Mouse (Mus musculus) liver, postnatal 0 days (tissue): ENCODE data around the gene Rasgrf1. TPM values are rescaled to one million over a fixed set of nuclear protein-coding genes. Genes with fewer than 3 reads are reported as not detected.

Experiments
- ATAC-seq: fragments of 200-750 bp; cut with Nextera tagmentation; 2 replicates; pipeline ENCODE4 v1.8.0; 2017; ENCODE audit warnings: mild to moderate bottlenecking, moderate library complexity
- DNase-seq: peaks from one replicate; pipeline ENCODE4 v3.0.0-alpha.2; 2016
- H3K27ac ChIP-seq: fragments of 300-500 bp; sonication (generic); 2 replicates; pipeline ENCODE4 v1.5.1; 2014; ENCODE audit warnings: antibody characterized with exemption, moderate library complexity, mild to moderate bottlenecking, low read depth
- H3K27me3 ChIP-seq: fragments of 300-500 bp; sonication (generic); 2 replicates; pipeline ENCODE4 v1.6.1; 2014; ENCODE audit warnings: low read length, control low read depth, mixed read lengths; ENCODE audit not compliant: insufficient read depth
- H3K36me3 ChIP-seq: fragments of 300-500 bp; sonication (generic); replicated peaks from 2 replicates; pipeline ENCODE4 v1.6.1; 2014; ENCODE audit warnings: mild to moderate bottlenecking, control low read depth, low read length, moderate library complexity, mixed read lengths; ENCODE audit not compliant: insufficient read depth
- H3K4me1 ChIP-seq: fragments of 300-500 bp; sonication (generic); 2 replicates; pipeline ENCODE4 v1.6.1; 2014; ENCODE audit warnings: antibody characterized with exemption, mild to moderate bottlenecking, control low read depth; ENCODE audit not compliant: insufficient read depth
- H3K4me2 ChIP-seq: fragments of 300-500 bp; sonication (generic); 2 replicates; pipeline ENCODE4 v1.6.1; 2014; ENCODE audit warnings: low read depth, mild to moderate bottlenecking, low read length, moderate library complexity, mixed read lengths
- H3K4me3 ChIP-seq: fragments of 300-500 bp; sonication (generic); 2 replicates; pipeline ENCODE4 v1.5.1; 2014; ENCODE audit warnings: low read depth, low read length
- H3K9ac ChIP-seq: fragments of 300-500 bp; sonication (generic); replicated peaks from 2 replicates; pipeline ENCODE4 v1.6.1; 2014; ENCODE audit warnings: mild to moderate bottlenecking, moderate library complexity
- H3K9me3 ChIP-seq: fragments of 300-500 bp; sonication (generic); 2 replicates; pipeline ENCODE4 v1.6.1; 2016; ENCODE audit warnings: mild to moderate bottlenecking, control low read depth, low read length, mixed read lengths
- CTCF ChIP-seq: sonication (generic); IDR thresholded peaks from 2 replicates; pipeline ENCODE4 v1.5.1; 2016; ENCODE audit warnings: antibody characterized with exemption, low read depth
- EP300 ChIP-seq: IDR thresholded peaks from 2 replicates; pipeline ENCODE4 v1.6.1; 2016; ENCODE audit warnings: antibody characterized with exemption, low read depth, mild to moderate bottlenecking
- WGBS: fragments of 180-500 bp; shearing (Covaris S2); extraction: QIAGEN DNeasy Blood & Tissue Kit; methylation state at CpG from one replicate; pipeline ENCODE4 v1.1.7; 2014; ENCODE audit not compliant: insufficient replicate concordance; 5-methylcytosine and 5-hydroxymethylcytosine counted together
- polyA plus RNA-seq: library from polyadenylated mRNA; unstranded; fragments of >200 nt; fragmentation: Nextera tagmentation; extraction: Ambion mirVana; gene quantifications from 2 replicates; pipeline ENCODE4 v1.2.1, GENCODE M21; 2015

Rasgrf1 gene
- polyA plus RNA-seq, 1 experiment from 2014 or later = 0.05 TPM

DNA sequence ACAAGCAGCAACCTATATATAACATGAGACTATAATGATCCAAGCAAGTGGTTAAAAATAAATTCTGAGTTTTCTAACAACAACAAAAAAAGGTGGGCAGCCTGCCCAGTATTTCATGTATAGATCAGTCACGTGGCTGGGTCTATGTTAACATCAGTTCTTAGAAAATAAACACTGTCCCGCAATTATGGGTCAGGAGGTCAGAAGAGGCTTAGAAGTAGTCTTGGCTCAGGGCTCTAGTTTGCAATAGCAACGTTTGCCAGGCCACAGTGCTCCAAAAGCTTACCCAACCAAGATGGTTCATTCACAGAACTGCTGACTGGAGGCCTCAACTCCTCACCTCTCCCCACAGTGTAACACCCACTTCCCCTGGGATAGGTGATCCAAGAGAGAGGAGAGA lies 69.5 kb downstream of the Rasgrf1 start:
- 25% methylated on average over 3 of the region's 3 CpGs for WGBS
- Histone ChIP-seq H3K36me3 (no peaks in the 10 kb centered on the region), H3K9me3 (no peaks in the 10 kb centered on the region), H3K9ac (no peak overlapping the region), H3K4me2 (no peak overlapping the region), H3K4me3 (no peak overlapping the region), H3K27me3 (no peaks in the 10 kb centered on the region), H3K27ac (no peak overlapping the region), H3K4me1 (no peaks in the 10 kb centered on the region)
- TF ChIP-seq EP300 (no peak), CTCF (no peak)
- no peak for ATAC-seq
- no peak for DNase-seq

DNA sequence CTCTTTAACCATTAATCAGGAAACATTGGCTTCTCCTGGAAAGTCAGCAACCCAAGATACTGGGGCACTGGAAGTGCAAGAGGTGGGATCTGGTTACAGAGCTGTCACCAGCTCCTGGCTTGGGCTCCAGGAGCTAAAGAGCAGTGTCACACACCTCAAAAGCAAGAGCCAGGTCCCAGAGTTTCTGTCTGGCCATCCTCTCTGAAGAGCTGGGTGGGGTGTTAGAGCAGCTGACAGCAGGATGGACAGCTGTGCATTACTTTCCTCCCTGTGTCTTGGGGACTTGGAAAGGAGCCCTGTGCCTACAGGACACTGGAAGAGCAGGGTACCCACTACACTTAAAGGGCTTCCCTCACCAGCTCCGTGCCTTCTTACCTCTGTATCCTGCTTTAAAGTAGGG lies 72.5 kb downstream of the Rasgrf1 start:
- no peak overlapping the region for H3K9ac ChIP-seq
- no peak overlapping the region for H3K27ac ChIP-seq
- no peaks in the 10 kb centered on the region for H3K9me3 ChIP-seq
- H3K27me3 ChIP-seq = no peaks in the 10 kb centered on the region
- DNase-seq = no peak
- H3K4me3 ChIP-seq = no peak overlapping the region
- ATAC-seq = no peak
- H3K4me2 ChIP-seq = no peak overlapping the region
- H3K36me3 ChIP-seq = no peaks in the 10 kb centered on the region
- TF ChIP-seq CTCF (no peak), EP300 (no peak)
- no peaks in the 10 kb centered on the region for H3K4me1 ChIP-seq
- 52% methylated on average over 1 of the region's 1 CpGs for WGBS

DNA sequence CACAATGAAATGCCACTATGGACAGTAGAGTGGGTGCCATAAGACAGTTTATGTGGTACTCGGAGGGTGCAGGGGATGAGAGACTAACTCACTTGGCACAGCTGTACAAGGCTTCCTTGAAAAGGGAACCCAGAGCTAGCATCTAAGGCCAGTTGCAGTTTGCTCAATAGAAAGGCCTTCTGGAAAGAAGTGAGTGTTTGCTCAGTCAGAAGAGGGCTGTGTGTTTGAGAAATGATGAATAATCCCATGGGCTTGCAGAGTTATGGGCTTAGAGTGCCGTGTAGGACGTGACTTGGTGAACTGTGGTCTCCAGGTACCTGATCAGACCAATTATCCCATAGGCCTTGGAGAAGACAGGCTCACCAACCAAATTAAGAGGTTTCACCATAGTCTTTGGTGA lies 78.3 kb downstream of the Rasgrf1 start:
- no peak for TF ChIP-seq CTCF
- no peak for TF ChIP-seq EP300

DNA sequence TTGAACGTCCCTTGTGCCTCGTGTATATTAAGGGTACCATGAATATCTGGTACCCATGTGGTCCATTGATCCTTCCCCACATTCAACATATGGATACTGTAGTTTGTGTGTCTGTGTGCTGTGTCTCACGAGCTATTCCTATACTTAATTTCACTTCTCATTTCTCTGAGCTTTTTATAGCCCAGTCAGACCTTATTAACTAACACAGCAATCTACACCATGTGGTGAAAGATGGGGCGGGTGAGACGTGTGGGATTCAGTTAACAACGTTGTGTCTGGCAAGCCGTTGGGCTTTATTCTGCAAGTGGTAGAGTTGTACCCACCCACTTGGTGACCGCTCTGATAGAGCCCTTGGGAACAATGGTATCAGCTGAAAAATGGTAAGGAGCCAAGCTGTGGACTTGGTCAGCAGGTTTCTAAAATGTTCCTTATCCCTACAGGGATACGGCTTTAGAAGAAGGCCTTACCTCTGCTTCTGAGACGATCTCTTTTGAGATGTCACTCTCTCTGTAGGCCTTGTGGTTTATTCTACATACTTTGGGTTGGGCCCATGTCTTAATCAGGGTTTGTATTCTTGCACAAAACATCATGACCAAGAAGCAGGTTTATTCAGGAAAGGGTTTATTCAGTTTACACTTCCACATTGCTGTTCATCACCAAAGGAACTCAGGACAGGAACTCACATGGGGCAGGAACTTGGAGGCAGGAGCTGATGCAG lies 79.3 kb downstream of the Rasgrf1 start:
- TF ChIP-seq EP300 (no peak), CTCF (no peak)
- no peaks in the 10 kb centered on the region for H3K4me1 ChIP-seq
- no peaks in the 10 kb centered on the region for H3K27me3 ChIP-seq
- no peak overlapping the region for H3K27ac ChIP-seq
- no peaks in the 10 kb centered on the region for H3K9me3 ChIP-seq
- no peaks in the 10 kb centered on the region for H3K36me3 ChIP-seq
- H3K4me3 ChIP-seq = no peak overlapping the region
- H3K4me2 ChIP-seq = no peak overlapping the region
- H3K9ac ChIP-seq = no peak overlapping the region
- DNase-seq = no peak
- ATAC-seq = no peak
- WGBS = 69% methylated on average over 10 of the region's 10 CpGs

More for the DNA sequence above, 78.3 kb downstream of the Rasgrf1 start:
- Histone ChIP-seq H3K27me3 (no peaks in the 10 kb centered on the region), H3K36me3 (no peaks in the 10 kb centered on the region), H3K27ac (no peak overlapping the region), H3K9me3 (no peaks in the 10 kb centered on the region), H3K4me2 (no peak overlapping the region), H3K4me3 (no peak overlapping the region), H3K9ac (no peak overlapping the region), H3K4me1 (no peaks in the 10 kb centered on the region)
- ATAC-seq = no peak
- DNase-seq = no peak
- WGBS = 79% methylated on average over 3 of the region's 3 CpGs

DNA sequence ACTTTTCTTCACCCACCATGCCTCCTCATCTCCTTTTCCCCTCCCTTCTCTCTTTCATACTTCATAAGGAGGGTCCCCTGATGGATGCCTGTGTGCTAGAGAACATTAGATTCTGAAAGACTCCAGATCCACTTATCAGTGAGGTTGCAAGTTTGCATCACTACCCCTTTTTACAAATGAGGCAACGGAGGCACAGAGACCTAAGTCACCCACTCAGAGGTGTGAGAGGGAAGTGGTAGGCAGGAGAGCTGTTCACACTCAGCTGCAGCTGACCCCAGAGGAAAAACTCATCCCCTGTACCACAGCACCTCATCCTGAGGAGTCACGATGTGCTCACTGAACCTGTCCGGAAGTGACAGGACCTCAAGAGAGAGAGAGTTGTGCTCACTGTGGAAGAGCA lies 96.7 kb downstream of the Rasgrf1 start:
- Histone ChIP-seq H3K4me2 (no peak overlapping the region), H3K4me3 (no peak overlapping the region), H3K27me3 (no peaks in the 10 kb centered on the region), H3K9ac (no peak overlapping the region), H3K9me3 (no peaks in the 10 kb centered on the region), H3K27ac (no peak overlapping the region), H3K36me3 (no peaks in the 10 kb centered on the region), H3K4me1 (no peaks in the 10 kb centered on the region)
- TF ChIP-seq CTCF = no peak
- no peak for TF ChIP-seq EP300
- 65% methylated on average over 3 of the region's 3 CpGs for WGBS
- ATAC-seq = no peak
- DNase-seq = no peak

DNA sequence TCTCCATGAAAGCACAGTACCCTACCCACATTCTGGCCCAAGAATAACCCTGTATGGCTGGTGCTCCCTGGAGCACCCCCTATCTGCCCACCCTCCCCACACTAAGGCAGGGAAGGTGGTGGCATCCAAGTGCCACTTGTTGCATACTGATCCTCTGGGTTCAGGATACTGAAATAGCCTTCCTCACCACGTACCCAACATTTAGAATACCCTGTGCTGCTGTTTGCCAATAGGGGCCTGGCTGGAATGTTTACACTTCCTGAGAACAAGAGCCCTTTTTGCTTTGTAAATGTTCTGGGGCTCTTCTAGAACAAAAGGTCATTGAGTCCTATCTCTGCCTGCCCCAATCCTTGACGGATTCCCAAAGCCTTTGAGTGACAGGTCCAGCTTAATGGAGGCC lies 97.4 kb downstream of the Rasgrf1 start:
- H3K4me3 ChIP-seq = no peak overlapping the region
- WGBS = 27% methylated on average over 2 of the region's 2 CpGs
- no peaks in the 10 kb centered on the region for H3K27me3 ChIP-seq
- TF ChIP-seq CTCF = no peak
- TF ChIP-seq EP300 = no peak
- DNase-seq (no peak), ATAC-seq (no peak)
- H3K9me3 ChIP-seq = no peaks in the 10 kb centered on the region
- no peaks in the 10 kb centered on the region for H3K36me3 ChIP-seq
- no peaks in the 10 kb centered on the region for H3K4me1 ChIP-seq
- no peak overlapping the region for H3K9ac ChIP-seq
- H3K4me2 ChIP-seq = no peak overlapping the region
- no peak overlapping the region for H3K27ac ChIP-seq

DNA sequence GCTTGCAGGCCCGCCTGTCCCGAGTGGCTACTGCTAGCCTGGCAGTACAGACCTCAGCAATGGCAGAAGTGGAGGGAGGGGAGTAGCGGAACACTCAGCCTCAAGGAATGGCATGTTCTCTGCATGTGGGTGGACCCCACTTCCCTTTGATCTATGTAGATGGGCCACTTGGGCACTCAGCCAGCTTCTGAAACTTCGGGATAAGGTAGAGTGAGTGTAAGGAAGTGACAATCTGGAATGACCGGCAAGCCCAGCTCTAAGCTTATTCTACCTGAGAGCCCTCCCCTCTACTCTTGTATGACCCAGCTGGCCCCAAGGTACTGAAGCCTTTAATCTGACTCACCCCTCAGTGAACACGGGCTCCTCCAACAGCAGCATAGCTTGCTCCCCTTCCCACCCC lies 98.4 kb downstream of the Rasgrf1 start:
- DNase-seq (no peak), ATAC-seq (no peak)
- H3K9me3 ChIP-seq = no peaks in the 10 kb centered on the region
- H3K36me3 ChIP-seq = no peaks in the 10 kb centered on the region
- no peak overlapping the region for H3K4me3 ChIP-seq
- H3K4me1 ChIP-seq = no peaks in the 10 kb centered on the region
- TF ChIP-seq EP300 (no peak), CTCF (no peak)
- WGBS = 81% methylated on average over 6 of the region's 6 CpGs
- H3K27me3 ChIP-seq = no peaks in the 10 kb centered on the region
- H3K27ac ChIP-seq = no peak overlapping the region
- no peak overlapping the region for H3K4me2 ChIP-seq
- no peak overlapping the region for H3K9ac ChIP-seq
